Mouse (Mus musculus) splenic B cell, adult 2 months (primary cell): Measurements from ENCODE around the gene Pus7.

Source experiments
- DNase-seq: peaks from one replicate; pipeline ENCODE4 v3.0.0-alpha.2; 2011; ENCODE audit warnings: low read depth, low spot score
- H3K27me3 ChIP-seq: 2 replicates; pipeline ENCODE4 v1.6.1; 2012; ENCODE audit warnings: mild to moderate bottlenecking, low read length, moderate library complexity, mixed read lengths; ENCODE audit not compliant: control insufficient read depth, poor library complexity, insufficient read depth, severe bottlenecking
- H3K36me3 ChIP-seq: 2 replicates; pipeline ENCODE4 v1.6.1; 2012; ENCODE audit warnings: mild to moderate bottlenecking, low read length, moderate library complexity, mixed read lengths; ENCODE audit not compliant: control insufficient read depth, poor library complexity, insufficient read depth, severe bottlenecking

Gene Pus7

GRCm38 (mm10) chr5:23782931-23783877, at the start of gene Pus7:
Gene Pus7, minus strand, starts transcription at chr5:23783711.
- H3K36me3 ChIP-seq: no peaks in the 10 kb centered on the region
- DNase-seq: peak; percentile 89
- H3K27me3 ChIP-seq: no peaks in the 10 kb centered on the region

- DNase-seq: no peak
- no peaks in the 10 kb centered on the region; the same call in 1 of the 2 replicates for H3K27me3 ChIP-seq
- H3K36me3 ChIP-seq: no peaks in the 10 kb centered on the region
Measured at GRCm38 (mm10) chr5:23830897-23831752, 47.6 kb upstream of the Pus7 start.

DNA sequence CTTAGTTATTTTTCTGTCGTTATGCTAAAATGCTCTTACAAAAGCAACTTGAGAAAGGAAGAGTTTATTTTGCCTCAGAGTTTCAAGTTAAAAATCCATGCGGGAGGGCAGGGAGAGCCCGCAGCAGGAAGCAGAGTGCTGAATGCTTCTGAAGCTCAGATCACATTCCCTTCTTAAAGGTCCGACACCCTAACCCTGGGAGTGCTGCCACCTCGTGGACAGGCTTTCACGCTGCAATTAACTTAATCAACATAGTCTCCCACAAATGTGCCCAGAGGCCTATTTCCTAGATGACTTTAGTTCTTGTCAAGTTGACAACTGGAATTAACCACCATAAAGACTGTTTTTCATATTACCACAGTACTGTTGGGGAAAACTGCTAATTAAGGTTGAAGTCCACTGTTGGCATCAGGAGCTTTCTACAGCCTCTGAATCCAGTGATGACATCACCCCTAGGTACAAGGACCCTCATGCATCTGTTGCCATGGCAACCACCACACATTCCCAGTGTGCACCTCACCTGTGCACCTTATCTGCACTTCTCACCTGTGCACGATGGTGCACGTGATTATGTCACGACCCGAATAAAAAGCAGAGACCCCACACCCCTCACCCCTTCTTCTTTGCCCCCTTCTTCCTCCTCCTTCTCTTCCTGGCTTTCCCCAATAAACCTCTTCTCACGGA, 43.0 kb upstream of the Pus7 start:
- Histone ChIP-seq H3K27me3 (no peaks in the 10 kb centered on the region), H3K36me3 (no peaks in the 10 kb centered on the region)
- peak; percentile 80 for DNase-seq

- DNase-seq: no peak
- Histone ChIP-seq H3K36me3 (0 out of 2 replicates have a peak, but pooled peaks cover under 1% of the 10 kb centered on the region), H3K27me3 (no peaks in the 10 kb centered on the region)
Measured at GRCm38 (mm10) chr5:23824171-23824733, 40.7 kb upstream of the Pus7 start.

DNA sequence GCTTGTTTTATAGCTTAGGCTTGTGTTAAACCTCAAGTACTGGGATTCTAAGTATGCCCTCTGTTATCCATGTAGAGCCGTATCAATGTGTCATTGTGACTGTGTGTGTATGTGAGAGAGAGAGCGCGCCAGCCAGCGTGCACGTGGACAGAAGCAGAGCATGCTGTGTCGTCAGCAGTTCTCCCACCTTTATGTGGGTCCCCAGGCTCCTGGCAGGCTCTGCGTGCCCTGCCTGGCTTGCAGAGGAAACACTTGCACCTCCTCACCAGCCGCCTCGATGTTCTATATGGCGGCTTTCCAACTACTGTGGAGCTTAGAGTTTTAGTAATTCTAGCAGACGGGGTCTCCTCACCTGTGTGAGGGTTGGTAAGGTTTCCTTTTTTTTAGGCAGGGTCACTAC, 38.8 kb upstream of the Pus7 start:
- 0 out of 2 replicates have a peak, but pooled peaks cover 2% of the 10 kb centered on the region for H3K36me3 ChIP-seq
- DNase-seq: no peak

DNA sequence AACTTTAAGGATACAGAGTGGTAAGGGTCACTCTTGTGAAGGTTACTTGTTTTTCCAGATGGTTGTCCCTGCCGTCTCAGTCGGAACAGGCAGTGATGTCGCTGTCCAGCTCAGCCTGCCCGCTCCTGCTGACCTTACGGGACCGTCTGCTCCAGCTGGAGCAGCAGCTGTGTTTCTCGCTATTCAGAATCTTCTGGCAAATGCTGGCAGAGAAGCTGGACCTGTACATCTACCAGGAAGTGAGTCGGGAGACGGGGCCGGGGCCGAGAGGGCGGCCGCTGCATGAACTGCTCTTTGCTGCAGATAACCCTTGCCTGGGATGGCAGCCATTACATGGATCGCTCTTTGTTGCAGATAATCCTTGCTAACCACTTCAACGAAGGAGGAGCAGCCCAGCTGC, 33.2 kb upstream of the Pus7 start:
- no peak for DNase-seq
- Histone ChIP-seq H3K27me3 (no peaks in the 10 kb centered on the region), H3K36me3 (peaks cover 5% of the 10 kb centered on the region; the same call in 1 of the 2 replicates)

More for the DNA sequence above, 38.8 kb upstream of the Pus7 start:
- no peaks in the 10 kb centered on the region for H3K27me3 ChIP-seq

DNA sequence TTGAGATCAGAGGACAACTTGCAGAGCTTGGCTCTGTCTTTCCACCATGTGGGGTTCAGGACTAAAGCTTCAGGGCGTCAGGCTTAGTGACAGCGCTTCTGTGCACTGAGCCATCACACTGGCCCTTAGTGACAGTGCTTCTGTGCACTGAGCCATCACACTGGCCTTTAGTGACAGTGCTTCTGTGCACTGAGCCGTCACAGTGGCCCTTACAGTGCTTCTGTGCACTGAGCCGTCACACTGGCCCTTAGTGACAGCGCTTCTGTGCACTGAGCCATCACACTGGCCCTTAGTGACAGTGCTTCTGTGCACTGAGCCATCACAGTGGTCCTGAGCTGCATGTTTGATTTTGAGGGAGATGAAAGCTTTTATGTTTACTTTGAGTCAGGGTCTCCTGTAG, 31.3 kb upstream of the Pus7 start:
- DNase-seq: no peak
- Histone ChIP-seq H3K36me3 (peaks cover 7% of the 10 kb centered on the region), H3K27me3 (no peaks in the 10 kb centered on the region)

DNA sequence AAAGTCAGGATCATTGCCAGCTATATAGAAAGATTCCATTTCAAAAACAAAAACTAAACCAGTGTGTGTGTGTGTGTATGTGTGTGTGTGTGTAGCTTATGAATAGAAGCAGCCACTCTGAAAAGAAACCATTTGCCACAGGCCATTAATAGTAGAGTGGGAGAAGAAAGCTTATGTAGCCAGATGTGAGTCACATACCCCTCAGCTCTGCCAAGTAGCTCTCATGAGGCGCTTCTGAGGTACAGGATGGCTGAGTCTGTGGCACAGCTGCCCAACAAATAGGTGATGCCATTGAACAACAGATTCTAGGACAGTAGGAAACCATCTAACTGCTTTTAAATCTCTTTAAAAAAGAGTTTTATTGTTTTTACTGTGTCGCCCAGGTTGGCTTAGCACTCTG, 9.2 kb upstream of the Pus7 start:
- no peak for DNase-seq
- H3K36me3 ChIP-seq: peaks cover 1% of the 10 kb centered on the region

GRCm38 (mm10) chr5:23789078-23789612, 5.6 kb upstream of the Pus7 start:
- DNase-seq: peak; percentile 2
- Histone ChIP-seq H3K27me3 (no peaks in the 10 kb centered on the region), H3K36me3 (peaks cover 1% of the 10 kb centered on the region; the same call in 1 of the 2 replicates)

More for the DNA sequence above, 9.2 kb upstream of the Pus7 start:
- no peaks in the 10 kb centered on the region for H3K27me3 ChIP-seq

DNA sequence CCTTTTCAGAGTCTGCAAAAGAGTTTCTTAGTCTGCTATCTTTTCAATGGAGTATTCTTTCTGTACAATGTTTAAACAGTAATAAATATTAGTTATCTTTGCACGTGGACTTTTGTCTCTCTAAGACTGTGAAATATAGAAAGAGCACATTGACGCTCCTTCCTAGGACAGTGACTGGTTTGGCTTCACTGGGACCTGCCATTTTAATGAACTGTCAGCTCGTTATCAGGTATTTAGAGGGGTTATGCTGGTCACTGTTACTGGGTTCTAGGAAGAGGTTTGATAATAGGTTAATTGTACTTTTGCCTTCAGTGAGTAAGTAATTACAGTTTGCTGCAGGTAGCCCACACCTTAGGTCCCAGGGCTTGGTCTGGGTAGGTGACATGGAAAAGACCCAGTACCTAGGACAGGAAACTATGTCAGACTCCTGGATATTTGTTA, 4.9 kb upstream of the Pus7 start:
- no peaks in the 10 kb centered on the region for H3K27me3 ChIP-seq
- DNase-seq: no peak
- H3K36me3 ChIP-seq: peaks cover 1% of the 10 kb centered on the region; the same call in 1 of the 2 replicates

- DNase-seq: peak; percentile 96
- Histone ChIP-seq H3K27me3 (no peaks in the 10 kb centered on the region), H3K36me3 (peaks cover 1% of the 10 kb centered on the region; the same call in 1 of the 2 replicates)
Measured at GRCm38 (mm10) chr5:23787536-23788389, 4.3 kb upstream of the Pus7 start, which contains the start of gene Rint1. Gene Rint1, plus strand, starts transcription at chr5:23787711.

DNA sequence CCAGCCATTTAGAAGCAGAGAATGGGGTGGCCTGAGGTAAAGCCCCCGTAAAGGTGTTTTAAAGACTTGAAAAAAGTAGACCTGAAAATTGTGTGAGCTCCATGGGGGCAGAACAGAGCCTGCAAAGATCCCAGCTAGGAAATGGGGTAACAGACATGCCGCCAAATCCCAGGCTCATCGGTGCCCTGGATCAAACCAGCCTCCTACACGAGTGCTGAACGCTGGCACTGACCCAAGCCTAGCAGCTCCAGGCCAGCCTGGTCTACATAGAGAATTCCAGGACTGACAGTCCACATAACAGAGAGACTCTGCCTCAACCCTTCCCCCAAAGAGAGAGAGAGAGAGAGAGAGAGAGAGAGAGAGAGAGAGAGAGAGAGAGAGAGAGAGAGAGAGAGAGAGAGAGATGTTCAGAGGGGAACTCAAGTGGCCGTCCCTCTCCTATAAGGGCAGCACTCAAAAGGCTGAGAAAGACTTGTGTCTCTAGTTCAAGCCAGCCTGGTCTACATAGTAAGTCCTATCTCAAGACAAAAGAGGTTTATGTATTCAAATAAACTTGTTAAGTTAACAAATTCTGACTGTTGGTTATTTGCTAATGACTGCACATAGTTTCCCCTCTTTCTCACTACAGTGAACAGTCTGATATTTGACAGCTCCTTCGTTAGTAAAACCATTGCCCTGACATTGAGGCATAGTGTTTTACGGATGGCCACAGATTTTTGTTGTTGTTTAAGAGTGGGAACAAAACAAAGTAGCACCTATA, 1.3 kb downstream of the Pus7 start:
- DNase-seq: no peak
- Histone ChIP-seq H3K36me3 (no peaks in the 10 kb centered on the region), H3K27me3 (no peaks in the 10 kb centered on the region)
